Mouse (Mus musculus) induced T-regulatory cell, adult 2 months (primary cell): ENCODE data around the gene Dnmt3a.

Experiments used
- DNase-seq: peaks from one replicate; pipeline ENCODE4 v3.0.0-alpha.2; 2012; ENCODE audit warnings: low read depth

Gene Dnmt3a

GRCm38 (mm10) chr12:3854419-3854818, 48.6 kb downstream of the Dnmt3a start:
- no peak for DNase-seq

GRCm38 (mm10) chr12:3855762-3856501, 50.1 kb downstream of the Dnmt3a start:
- peak; percentile 69 for DNase-seq

- DNase-seq = no peak
Measured at GRCm38 (mm10) chr12:3856748-3857147, 50.9 kb downstream of the Dnmt3a start.

DNA sequence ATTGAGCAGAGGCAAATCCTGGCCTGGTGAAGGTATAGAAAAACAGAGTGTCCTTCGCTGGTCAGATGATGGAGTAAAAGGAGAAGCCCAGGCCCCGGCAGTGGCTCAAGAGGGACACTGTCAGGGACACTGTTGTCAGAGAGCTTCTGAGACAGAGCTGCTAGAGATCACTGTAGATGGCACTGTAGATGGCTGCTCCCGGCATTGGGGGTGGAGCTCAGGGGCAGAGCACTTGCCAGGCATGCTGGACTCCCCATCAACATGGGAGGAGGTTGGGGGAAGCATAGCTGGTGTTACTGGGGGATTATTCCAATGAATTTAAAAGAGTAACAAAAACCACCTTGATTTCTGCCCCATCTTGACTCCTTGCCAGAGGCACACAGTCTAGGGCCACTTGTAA, 51.4 kb downstream of the Dnmt3a start:
- no peak for DNase-seq

- DNase-seq = no peak
Measured at GRCm38 (mm10) chr12:3857773-3858172, 52.0 kb downstream of the Dnmt3a start.

GRCm38 (mm10) chr12:3858754-3859153, 52.9 kb downstream of the Dnmt3a start:
- no peak for DNase-seq

GRCm38 (mm10) chr12:3859545-3859944, 53.7 kb downstream of the Dnmt3a start:
- DNase-seq = no peak

GRCm38 (mm10) chr12:3860005-3860404, 54.2 kb downstream of the Dnmt3a start:
- DNase-seq = no peak

DNA sequence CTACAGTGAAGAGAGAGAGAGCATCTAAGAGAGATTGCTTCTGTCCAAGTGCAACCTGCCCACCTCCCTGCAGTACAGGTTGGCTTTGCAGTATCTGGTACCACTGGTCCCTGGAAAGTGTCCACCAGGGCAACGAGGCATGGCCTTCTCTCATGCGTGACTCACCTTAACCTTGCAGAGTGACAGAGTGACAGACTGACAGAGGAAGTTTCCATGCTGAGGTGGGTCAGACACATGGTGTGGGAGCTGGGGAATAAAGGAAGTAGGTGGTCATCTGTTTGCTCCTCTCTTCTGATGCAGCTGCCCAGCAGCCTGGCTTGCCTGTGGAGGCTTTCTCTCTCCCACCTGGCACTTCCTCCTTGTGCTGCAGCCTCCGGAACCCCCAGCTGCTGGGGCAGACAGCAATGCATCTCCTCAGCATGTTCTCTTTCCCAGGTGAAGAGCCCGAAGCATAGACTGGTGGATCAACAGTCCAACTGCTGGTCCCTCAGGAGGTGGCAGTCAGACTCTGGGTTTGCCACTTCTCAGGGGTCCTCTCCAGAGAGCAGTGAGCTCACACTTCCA, 55.9 kb downstream of the Dnmt3a start:
- no peak for DNase-seq

DNA sequence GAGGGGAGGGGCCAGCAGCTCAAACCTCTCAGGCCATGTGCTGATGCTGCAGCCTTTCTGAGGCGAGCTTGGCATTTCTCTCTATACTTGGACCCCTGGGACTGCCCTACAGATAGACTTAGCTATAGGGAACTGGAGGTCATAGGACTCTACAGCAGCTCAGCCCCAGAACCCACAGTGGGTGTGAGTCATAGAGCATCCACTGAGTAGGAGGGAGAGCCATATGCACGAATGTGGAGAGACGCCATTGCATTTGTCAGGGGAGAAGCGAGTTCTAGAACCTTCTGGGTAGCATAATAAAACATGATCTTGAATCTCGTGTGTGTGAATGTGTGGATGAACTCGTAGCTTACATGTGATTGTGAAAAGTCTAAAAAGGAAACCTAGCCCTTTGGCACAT, 56.4 kb downstream of the Dnmt3a start:
- DNase-seq = no peak

DNA sequence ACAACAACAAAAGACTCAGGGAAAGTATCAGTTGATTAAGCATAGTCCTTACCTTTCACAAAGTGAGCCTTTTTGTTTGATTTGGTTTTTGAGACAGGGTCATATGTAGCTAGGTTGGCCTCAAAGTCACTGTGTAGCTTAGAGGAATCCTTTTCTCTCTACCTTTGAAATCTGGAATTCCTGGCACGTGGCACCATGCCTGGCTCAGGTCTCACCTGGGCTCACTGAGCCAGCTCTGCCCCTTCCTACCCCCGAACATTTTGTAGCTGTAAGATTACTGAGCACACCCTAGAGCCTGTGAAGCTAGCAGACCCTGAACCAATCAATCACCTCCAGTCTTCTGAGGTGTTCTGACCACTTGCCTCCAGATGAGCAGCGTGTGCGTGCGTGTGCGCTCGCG, 58.4 kb downstream of the Dnmt3a start:
- DNase-seq = no peak

DNA sequence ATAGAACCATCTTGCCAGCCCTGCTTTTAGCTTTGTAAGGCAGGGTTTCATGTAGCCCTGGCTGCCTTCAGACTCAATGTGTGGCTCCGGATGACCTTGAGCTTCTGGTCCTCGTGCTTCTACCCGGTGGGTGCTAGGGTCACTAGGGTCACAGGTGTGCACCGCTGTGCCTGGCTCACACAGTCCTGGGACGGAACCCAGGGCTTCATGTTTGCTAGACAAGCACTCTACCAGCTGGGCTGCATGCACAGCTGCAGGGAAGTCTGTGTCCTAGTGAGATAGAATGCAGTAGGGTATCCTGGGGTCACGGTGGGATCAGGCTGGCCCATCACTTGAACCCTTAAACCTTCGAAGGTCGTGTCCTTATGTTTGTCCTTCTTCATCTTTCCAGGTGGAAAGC, 59.8 kb downstream of the Dnmt3a start:
- no peak for DNase-seq

DNA sequence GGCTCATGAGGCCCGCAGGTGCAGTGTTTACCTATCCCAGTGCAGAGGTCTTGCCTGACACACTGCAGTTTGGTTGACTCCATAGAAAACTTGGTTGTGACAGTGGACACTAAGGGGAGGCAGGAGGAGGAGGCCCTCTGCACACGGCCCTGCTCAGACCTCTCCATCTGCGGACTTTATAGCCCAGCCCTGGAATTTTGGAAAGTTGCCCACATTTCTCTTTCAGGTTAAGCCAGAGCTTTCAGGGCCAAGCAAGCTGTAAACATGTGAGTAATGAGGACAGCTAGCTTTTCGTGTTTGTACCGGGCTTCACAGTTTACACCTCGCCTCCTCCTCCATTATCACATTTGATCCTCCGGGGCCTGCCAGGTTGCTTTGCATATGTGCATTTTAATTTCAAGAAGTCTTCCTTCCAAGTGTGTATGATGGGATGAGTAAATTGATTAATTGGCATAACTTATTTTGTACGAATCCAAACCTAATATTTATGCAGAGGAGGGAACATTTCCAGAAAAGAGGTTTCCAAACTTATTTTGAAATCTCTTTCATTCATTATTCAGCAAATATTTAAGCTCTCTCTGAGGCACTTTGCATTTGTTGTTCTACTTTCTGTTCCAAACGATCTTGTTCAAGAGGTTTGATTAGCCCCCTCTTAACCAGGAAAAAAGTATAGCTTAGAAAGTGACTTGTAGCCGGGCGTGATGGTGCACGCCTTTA, 61.0 kb downstream of the Dnmt3a start:
- DNase-seq = no peak

GRCm38 (mm10) chr12:3868115-3868514, 62.3 kb downstream of the Dnmt3a start:
- DNase-seq = no peak

DNA sequence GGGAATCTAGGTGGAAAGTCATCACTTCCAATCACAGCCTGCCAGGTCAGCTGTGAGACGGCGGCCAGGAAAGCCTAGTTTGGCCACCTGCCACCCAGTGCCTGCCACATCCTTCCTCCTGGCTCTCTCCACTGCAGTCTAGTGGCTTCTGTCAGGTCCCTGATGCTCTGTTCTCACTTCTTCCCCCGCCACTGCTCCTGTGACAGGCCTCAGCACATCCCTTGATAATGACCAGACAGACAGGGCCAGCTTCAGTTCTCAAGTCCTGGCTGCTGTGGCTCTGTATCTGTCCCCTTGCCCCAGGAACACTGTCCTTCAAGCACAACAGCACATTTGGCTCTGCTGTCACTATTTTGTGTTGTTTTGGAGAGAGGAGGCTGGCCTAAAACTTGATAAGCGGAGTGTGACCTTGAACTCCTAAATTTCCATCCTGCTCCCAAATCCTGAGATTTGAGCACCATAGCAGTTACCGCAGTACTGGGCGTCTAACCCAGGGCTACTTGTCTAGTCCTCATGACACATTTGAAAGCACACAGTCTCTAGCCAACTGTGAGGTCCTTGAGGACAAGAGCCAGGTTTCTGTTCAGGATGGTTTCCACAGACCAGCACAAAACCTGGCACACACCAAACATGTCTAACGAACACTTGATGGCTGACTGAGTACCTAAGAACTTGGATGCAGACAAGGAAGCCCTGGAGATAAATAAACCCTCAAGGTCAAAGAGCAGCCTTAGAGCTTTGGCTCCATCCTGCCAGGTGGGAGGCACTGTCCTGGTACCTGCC, 63.1 kb downstream of the Dnmt3a start:
- DNase-seq = no peak

GRCm38 (mm10) chr12:3870024-3870423, 64.2 kb downstream of the Dnmt3a start:
- no peak for DNase-seq

DNA sequence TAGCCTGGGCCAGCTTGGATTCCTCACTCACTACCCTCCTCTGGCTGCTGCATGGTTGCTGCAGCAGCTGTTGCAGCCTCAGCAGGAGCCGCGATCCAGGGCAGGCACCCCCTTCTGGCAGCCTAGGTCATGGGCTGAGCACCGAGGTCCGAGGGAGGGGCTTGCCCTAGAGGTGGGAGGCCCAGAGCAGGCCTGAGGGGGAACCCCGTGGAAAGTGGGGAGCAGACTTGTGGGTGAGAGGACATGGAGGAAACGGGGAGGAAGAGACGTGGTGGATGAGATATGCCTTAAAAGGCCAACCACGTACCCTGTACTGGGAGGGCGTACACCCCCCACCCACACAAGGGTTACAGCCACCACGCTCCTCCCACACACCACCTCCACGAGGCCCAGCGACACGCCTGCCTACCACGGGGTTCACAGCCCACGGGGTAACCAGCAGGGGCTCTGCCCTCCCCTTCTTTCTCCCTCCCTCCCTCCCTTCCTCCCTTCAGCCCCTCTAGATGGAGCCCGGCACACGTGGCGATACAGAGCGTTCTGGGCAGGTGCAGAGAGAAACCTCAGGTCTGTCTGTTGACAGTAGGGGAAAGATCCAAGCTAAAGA, 65.2 kb downstream of the Dnmt3a start:
- DNase-seq = peak; percentile 88

DNA sequence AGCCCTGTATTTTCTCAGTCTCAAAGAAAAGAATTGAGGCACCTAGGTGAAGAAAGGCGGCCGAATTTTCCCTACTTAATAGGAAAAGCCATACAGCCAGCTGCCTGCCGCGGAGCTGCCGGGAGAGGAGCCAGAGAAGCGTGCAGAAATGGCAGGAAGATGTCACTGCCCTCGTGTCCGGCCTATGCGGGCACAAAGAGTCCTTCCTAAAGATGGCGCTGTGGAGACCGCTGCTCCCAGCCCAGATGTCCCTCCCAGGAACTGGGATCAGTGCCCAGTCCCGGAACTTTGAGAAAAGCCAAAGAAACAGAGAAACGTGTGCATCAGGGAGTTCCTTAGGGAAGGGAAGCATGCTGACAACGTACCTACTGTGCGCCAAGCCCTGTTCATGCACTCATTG, 65.8 kb downstream of the Dnmt3a start:
- peak; percentile 61 for DNase-seq

DNA sequence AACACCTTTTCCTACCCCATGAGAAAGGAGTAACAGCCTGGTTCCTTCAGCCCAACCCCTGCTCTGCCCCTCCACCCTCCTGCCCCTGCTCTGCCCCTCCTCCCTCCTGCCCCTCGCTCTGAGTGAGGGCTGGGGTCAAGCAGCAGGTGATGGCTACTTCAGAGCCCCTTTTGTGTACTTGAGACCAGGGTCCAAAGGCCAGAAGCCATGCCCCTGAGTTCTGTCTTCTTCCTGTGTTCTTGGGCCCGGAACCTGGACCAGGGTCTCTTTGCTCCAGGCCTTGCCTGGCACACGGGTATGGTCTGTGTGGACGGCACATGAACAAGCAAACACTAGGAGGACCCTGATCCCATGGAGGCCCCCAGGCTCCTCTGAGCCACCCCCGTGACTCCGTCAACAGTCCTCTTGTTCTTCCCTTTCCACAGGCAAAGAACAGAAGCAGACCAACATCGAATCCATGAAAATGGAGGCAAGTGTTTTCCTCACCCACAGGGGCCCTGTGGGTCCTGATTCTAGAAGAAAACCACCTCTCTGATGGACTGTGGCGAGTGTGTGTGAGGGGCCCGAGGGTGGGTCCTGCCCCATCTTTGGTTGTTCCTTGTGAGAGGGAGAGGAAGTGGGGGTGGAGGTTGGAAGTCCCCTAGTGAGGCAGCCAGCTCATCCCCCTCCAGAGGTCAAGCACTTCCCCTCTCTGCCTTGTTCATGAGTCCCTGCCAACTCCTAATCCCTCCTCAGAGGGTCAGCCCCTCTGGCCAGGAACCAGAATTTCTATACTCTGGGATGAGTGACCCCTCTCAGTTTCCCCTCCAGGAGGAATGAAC, 66.8 kb downstream of the Dnmt3a start:
- DNase-seq = peak; percentile 56

GRCm38 (mm10) chr12:3875474-3875873, 69.7 kb downstream of the Dnmt3a start:
- peak; percentile 38 for DNase-seq

GRCm38 (mm10) chr12:3877376-3877775, 71.6 kb downstream of the Dnmt3a start:
- DNase-seq = no peak
